Mouse (Mus musculus): ENCODE results near the gene Tbc1d22a.
A peak's percentile ranks its signal among the peaks of the same experiment; 100 is the strongest.

Gene Tbc1d22a

GRCm38 (mm10) chr15:86471136-86471535 lies 256.9 kb downstream of the Tbc1d22a start:
- no peak for DNase-seq

- no peak for DNase-seq
These were observed 259.2 kb downstream of the Tbc1d22a start for GRCm38 (mm10) chr15:86473473-86473872.

DNA sequence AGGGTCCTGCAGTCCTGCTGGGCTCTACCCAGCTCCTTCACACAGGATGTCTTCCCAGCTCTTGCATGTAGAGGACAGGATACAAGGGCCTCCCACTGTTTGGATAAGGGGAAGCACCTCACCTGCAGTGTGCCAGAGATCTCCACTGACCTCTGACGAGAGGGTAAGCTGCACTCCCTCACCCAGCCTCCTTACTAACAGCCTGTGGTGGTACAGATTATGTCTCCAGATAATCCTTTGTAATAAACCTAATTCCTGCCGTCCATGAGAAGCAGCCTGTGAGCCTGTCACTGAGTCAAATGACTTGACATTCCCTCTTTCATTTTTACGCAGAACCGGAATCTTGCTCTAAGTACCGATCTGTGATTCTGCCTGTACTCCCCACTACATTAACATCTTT lies 260.7 kb downstream of the Tbc1d22a start:
- DNase-seq: no peak

DNA sequence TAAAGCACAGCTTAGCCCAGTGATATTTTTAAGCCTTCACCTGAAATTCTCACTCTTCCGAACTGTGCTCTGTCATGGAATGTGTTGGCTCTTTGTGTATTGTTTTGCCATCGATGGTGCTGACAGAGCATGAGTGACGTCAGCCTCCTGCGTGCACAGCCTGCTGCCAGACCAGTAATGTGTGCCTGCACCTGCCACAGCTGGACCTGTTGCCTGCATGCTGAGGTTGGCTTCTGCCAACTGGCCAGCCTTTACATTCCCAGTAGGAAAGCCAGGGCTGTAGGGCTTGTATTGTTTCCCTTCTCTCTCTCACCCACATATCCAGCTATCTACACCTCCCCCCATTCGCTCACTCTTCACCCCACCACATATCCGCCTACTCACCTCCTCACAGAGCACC lies 262.2 kb downstream of the Tbc1d22a start:
- DNase-seq: no peak

DNA sequence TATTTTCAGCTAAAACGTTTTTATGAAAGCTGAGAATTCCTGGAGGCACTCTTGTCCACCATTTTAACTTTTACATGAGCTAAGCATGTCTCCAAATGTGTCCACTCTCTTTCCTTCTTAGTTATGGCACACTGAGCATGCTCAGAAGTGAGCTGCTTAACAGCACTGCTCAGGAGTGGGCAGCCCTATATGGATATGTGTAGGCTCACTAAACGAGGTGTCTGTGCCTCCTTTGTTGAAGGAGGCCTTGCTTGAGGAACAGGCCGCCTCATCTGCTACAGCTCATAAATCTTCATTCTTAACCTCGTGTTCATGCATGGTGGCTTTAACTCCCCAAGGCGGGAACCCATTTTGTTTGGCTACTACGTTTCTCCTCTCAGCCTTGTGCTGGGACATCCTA lies 262.8 kb downstream of the Tbc1d22a start:
- DNase-seq: no peak

GRCm38 (mm10) chr15:86477471-86477992 lies 263.3 kb downstream of the Tbc1d22a start:
- DNase-seq: no peak

GRCm38 (mm10) chr15:86478685-86479502 lies 264.6 kb downstream of the Tbc1d22a start:
- no peak for DNase-seq

DNA sequence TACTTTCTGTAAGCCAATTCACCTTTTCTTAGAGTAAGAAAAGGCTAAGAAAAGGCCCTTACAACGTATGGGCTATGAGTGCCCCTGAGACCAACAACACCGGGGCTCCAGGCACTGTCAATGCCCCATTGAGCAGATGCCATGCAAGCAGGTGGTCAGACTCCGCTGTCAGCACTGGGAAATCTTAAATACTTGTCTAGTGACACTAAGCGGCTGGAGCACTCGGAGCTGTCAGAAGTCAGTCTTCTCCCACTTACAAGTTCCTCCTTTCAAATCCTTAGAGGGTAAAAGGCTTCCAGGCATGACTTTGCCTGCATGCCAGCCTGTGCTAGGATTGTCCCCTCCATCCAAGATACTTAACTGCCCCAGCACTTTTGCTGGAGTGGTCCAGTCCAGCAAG lies 268.1 kb downstream of the Tbc1d22a start:
- DNase-seq: no peak

- no peak for DNase-seq
These were observed 271.6 kb downstream of the Tbc1d22a start for GRCm38 (mm10) chr15:86485815-86486214.

DNA sequence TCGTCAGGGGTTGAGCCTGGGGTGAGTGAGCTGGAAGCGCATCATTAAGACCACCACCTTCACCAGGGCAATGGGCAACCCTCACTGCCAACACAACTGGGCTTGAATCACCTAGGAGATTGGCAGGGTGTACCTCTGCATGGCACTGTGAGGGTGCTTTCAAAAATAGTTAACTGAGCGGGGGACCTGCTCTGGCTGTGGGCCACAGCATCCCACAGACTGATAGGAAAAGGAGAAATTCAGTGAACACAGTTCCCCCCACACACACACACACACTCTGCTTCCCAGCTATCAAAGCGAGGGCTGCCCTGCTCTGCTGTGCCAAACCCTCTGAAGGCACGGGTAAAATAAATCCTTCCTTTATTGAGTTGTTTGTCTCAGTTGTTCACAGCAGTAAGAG lies 273.1 kb downstream of the Tbc1d22a start:
- no peak for DNase-seq

DNA sequence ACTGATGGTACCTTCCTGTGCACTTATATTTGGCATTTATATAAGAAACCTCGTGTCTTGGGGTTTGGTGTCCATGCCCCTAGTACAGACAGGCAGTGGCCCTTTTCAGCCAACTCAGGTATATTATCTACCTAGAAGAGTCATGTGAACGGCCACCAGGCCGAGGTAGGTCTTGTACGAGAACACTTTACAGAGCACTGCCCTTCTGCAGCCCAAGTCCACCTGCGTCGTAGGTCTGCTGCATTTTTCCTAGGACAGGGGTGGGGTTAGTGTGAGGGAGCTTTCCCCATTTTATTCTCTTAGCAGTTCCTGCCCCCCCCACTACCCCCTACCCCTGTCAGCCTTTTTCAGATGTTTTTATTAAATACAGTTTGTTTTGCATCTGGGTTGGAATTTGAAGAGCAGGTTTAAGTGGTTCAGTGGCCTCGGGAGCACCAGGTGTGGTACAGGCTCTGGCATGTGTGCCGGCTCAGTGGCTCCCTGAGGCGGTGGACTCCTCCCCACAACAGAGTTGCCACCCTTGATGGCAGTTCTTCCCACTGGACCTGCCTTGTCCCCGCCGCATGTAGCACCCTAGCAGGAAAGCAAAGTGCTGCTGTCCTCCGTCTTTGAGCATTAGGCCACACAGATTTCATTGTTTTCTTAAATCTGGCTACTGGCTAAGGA lies 277.3 kb downstream of the Tbc1d22a start:
- no peak for DNase-seq

DNA sequence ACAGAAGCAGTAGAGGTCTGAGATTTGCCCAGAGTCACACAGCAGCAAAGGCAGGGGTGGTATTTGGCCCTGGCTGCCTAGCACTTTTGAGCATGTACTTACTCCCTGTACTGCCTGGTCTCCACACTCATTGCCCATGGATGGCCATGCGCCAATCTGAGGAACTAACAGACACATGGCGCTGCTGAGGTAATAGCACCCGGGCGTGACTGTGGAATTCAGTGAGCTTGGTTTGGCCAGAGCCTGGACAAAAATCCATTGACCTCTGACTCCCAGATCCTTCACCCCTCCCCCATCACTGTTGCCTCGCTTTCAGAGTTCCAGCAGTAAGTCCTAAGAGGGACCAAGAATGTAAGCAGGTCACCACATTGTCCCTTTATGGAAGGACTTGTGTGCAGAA lies 278.4 kb downstream of the Tbc1d22a start:
- peak; percentile 72 to 87 for DNase-seq

GRCm38 (mm10) chr15:86496209-86496608 lies 281.9 kb downstream of the Tbc1d22a start:
- DNase-seq: no peak

- no peak for DNase-seq
These were observed 282.4 kb downstream of the Tbc1d22a start for GRCm38 (mm10) chr15:86496646-86497045.

- DNase-seq: no peak
These were observed 286.3 kb downstream of the Tbc1d22a start for GRCm38 (mm10) chr15:86500536-86500935.

- DNase-seq: no peak
These were observed 289.2 kb downstream of the Tbc1d22a start for GRCm38 (mm10) chr15:86503413-86503812.

DNA sequence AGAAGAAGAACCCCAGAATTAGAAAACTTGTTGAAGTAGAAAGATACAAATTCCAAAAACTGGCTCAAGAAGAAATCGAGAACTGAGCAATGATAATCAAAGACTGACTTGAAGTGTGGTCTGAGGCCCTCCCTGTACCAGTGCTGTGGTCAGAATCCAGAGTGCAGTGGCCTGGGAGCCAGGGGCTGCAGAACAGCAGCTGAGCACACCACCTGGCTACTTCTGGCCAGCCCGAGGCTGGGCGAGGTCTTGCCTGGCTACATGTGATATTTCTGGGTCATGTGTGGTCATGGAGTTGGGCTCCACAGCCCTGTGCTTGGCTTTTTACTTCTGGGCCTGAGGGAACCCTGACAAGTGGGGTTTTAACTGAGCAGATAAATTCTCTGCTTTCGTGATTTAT lies 292.4 kb downstream of the Tbc1d22a start:
- no peak for DNase-seq

DNA sequence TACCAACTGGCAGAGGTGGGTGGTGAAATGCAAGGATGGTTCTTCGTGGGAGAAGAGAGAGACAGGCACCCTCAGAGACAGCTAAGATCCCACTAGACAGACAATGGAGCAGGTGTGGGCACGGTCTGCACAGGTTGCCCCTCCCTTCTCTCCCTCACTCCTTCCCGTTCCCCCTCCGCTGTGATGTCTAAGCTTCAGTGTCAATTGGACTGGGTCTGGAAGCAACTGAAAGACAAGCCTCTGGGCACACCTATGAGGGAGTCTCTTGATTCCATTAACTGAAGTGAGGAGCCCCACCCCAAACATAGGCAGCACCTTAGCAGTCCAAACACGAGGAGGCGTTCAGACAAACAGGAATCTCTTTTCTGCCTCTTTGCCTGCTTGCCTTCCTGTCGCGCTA lies 293.3 kb downstream of the Tbc1d22a start:
- no peak for DNase-seq

DNA sequence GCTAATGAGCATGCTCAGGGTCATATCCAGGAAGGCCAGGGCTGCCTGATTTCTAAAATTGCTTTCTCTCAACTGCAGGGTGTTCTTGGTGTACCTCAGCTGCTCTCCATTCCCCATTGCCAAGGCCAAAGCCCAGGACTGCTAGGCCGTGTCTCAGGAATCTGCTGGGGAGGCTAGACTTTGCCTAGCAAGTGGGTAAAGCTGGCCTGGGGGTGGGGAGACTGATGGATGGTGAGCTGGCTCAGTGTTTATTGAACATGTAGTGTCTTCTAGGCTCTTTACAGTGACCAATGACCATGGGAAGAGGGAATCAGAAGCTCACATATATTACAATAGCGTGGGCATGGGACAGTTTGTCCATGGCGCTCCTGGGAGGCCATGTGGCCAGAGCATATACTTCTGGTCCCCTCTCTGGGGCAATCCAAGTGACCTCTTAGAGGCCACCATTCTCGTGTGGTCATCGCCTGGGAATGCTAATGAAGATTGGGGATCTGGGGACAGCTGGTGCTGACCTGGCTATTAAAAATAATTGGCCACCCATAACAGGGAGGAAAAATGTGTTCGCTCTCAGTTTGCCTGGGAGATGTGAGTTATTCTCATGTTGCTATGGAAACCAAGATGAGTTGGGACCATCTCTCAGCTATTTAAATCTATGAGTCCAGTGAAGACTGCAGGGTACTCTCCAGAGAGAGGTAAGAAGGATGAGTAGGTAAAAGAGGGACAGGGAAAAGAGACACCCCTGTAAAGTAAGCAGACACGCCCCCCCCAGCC lies 294.3 kb downstream of the Tbc1d22a start:
- DNase-seq: no peak

DNA sequence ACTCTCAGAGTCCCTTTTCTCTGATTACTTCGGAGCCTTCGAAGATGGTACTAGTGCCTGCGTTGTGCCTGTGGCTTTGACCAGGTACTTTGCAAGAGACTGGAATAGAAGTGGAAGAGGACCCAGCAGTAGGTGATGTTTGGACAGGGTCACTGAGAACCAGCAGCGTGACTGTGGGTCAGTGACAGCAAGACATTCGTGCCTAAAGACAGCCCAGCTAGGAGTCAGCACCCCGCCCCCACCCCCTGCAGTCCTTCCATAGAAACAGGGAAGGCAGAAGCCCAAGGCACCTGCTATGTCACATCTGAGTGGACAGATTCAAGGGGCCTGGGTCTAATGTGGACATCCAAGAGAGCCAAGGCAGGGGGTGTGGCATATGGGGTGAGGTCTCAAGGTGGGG lies 295.3 kb downstream of the Tbc1d22a start:
- no peak for DNase-seq

GRCm38 (mm10) chr15:86511181-86511580 lies 296.9 kb downstream of the Tbc1d22a start:
- no peak for DNase-seq

DNA sequence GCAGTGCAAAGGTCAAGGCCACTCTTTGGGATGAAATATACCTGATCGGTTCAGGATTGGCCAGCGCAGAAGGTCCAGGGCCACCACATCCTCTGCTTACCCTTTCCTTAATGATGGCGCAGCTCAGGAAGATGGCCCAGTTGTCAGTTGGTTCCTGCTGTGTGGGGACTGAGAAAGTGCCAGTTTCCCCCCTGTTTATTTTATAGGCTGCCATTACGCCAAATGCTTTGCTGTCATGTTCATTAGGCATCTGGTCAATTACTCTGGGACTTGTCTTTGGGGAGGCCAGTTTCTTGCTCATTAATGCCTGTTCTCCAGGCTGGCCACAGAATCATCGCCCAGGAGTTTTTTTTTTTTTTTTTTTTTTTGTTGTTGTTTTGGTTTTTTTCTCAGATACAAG lies 299.1 kb downstream of the Tbc1d22a start:
- DNase-seq: no peak

DNA sequence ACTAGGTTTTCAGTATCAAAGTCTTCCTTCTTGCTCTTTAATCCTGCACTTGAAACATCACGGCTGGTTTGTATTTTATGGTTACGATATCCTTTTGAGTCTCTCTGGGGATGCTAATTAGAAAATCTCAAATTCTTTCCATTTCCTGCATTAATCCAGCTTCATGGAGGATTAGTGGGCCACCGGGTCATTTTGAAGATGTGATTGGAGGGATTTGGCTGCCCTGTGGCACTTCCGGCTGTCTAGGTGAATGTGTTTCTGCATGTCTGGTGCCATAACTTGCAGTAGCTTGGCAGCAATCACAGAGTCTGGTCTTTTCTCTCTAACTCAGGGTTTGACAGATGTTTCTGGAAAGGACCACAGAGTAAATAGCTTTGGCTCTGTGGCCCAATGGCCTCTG lies 305.9 kb downstream of the Tbc1d22a start:
- no peak for DNase-seq

All from kidney, postnatal 25 days (tissue).